Mouse (Mus musculus) large intestine, adult 2 months (tissue): Measurements from ENCODE around the gene Med17. TPM values are rescaled to one million over a fixed set of nuclear protein-coding genes. Genes with fewer than 3 reads are reported as not detected.

Source experiments
- DNase-seq: peaks from one replicate; pipeline ENCODE4 v3.0.0-alpha.2; 2012; ENCODE audit warnings: low read depth, low spot score
- WGBS: fragments of 180-500 bp; shearing (Covaris S2); methylation state at CpG from one replicate; pipeline ENCODE4 v1.1.7; 2018; 5-methylcytosine and 5-hydroxymethylcytosine counted together
- polyA plus RNA-seq: library from polyadenylated mRNA; depleted of rRNA; stranded (reverse); fragments of >200 nt; gene quantifications from 2 replicates; pipeline ENCODE4 v1.2.3, GENCODE M21; 2012; rRNA removed

Med17 gene
- polyA plus RNA-seq, 1 experiment = 21.5 TPM

GRCm38 (mm10) chr9:15239042-15239925 is 40.4 kb downstream of the Med17 start, which contains the start of gene Vstm5:
Gene Vstm5, plus strand, starts transcription at chr9:15239045.
- WGBS = 3% methylated on average over 35 of the region's 35 CpGs

GRCm38 (mm10) chr9:15238297-15238990 is 41.3 kb downstream of the Med17 start:
- no peak for DNase-seq
- WGBS = 58% methylated on average over 16 of the region's 16 CpGs

More at GRCm38 (mm10) chr9:15239042-15239925, 40.4 kb downstream of the Med17 start, which contains the start of gene Vstm5:
- no peak for DNase-seq

GRCm38 (mm10) chr9:15237516-15238296 is 42.0 kb downstream of the Med17 start:
- WGBS = 38% methylated on average over 14 of the region's 14 CpGs
- DNase-seq = no peak

GRCm38 (mm10) chr9:15235986-15236385 is 43.7 kb downstream of the Med17 start:
- 87% methylated on average over 3 of the region's 3 CpGs for WGBS
- DNase-seq = no peak

GRCm38 (mm10) chr9:15233604-15234003 is 46.1 kb downstream of the Med17 start:
- no peak for DNase-seq
- WGBS = 94% methylated on average over 1 of the region's 1 CpGs

- 91% methylated on average over 3 of the region's 3 CpGs for WGBS
- no peak for DNase-seq
Observed at GRCm38 (mm10) chr9:15232445-15232844, 47.3 kb downstream of the Med17 start.

- 48% methylated on average over 2 of the region's 2 CpGs for WGBS
- no peak for DNase-seq
Observed at GRCm38 (mm10) chr9:15224912-15225311, 54.8 kb downstream of the Med17 start.

GRCm38 (mm10) chr9:15213695-15214094 is 66.0 kb downstream of the Med17 start:
- 86% methylated on average over 1 of the region's 1 CpGs for whole genome bisulfite sequencing
- no peak for DNase-seq

GRCm38 (mm10) chr9:15211876-15212275 is 67.9 kb downstream of the Med17 start:
- DNase-seq = no peak

More at GRCm38 (mm10) chr9:15211876-15212275, 67.9 kb downstream of the Med17 start:
- 52% methylated on average over 3 of the region's 3 CpGs for WGBS

Other genes starting within 250 kb of the Med17 start
- 134 and 160 TPM in 2 replicates for gene Panx1, start 234.5 kb downstream of the Med17 start, polyA plus RNA-seq
- 0.02 and 0.26 TPM in 2 replicates for gene Hephl1, start 167.8 kb downstream of the Med17 start, polyA plus RNA-seq
- 35.6 and 45.8 TPM in 2 replicates for gene Vstm5, start 40.9 kb downstream of the Med17 start, polyA plus RNA-seq
- gene Taf1d, start 26.3 kb upstream of the Med17 start, polyA plus RNA-seq = 19.6 and 33.7 TPM in 2 replicates
- gene 4931406C07Rik, start 26.5 kb upstream of the Med17 start, polyA plus RNA-seq = 22.6 and 37.1 TPM in 2 replicates
- 3.0 and 5.4 TPM in 2 replicates for gene Cep295, start 77.9 kb upstream of the Med17 start, polyA plus RNA-seq
- gene Smco4, start 213.5 kb upstream of the Med17 start, polyA plus RNA-seq = 20.8 and 22.1 TPM in 2 replicates